Comparison of ENCODE assay signal across 8 mouse cellular contexts in genomic region chr8:85025098-85025932, GRCm38 (mm10). TPM values are rescaled to one million over a fixed set of nuclear protein-coding genes. Genes with fewer than 3 reads are reported as not detected.
DNase-seq lines count a peak whose midpoint lies in the region; ATAC-seq and TF ChIP-seq lines count a peak whose summit lies in the region.

Asna1 (minus strand) TSS chr8:85025281.

- peak within 1 kb of the TSS; percentile 91 for H3K4me2 ChIP-seq in hindbrain, postnatal 0 days (ENCODE audit: low read depth, low read length)

- no peaks in the 10 kb centered on the region for H3K27me3 ChIP-seq in hindbrain, postnatal 0 days (ENCODE audit: insufficient read depth, low read length)

- H3K9ac ChIP-seq in hindbrain, postnatal 0 days (replicated peaks; ENCODE audit: low read length) = peak within 1 kb of the TSS; percentile 68

- peak within 1 kb of the TSS; percentile 89 for H3K4me3 ChIP-seq in gastrocnemius, adult 2 months
- peak within 1 kb of the TSS; percentile 75 for H3K4me3 ChIP-seq in hindbrain, postnatal 0 days (ENCODE audit: low read length)
- H3K4me3 ChIP-seq in left cerebral cortex, adult 2 months = peak within 1 kb of the TSS; percentile 69

- peaks cover 32% of the 10 kb centered on the region for H3K4me1 ChIP-seq in hindbrain, postnatal 0 days (ENCODE audit: insufficient read depth, low read length)

- H3K9me3 ChIP-seq in hindbrain, postnatal 0 days (ENCODE audit: low read length) = no peaks in the 10 kb centered on the region

- WGBS in hindbrain, postnatal 0 days = 4% methylated on average over 30 of the region's 30 CpGs

- peaks cover 8% of the 10 kb centered on the region for H3K36me3 ChIP-seq in hindbrain, postnatal 0 days (ENCODE audit: insufficient read depth, low read length)

- TF ChIP-seq CTCF in gastrocnemius, adult 2 months (IDR thresholded peaks at IDR 0.05) = no peak
- 0 out of 2 replicates have a peak, but pooled peaks have one; percentile 7 for TF ChIP-seq CTCF in hindbrain, postnatal 0 days (IDR thresholded peaks at IDR 0.05; ENCODE audit: low read depth)
- no peak for TF ChIP-seq CTCF in left cerebral cortex, adult 2 months (IDR thresholded peaks at IDR 0.05)

- peak within 1 kb of the TSS; percentile 96 for H3K27ac ChIP-seq in gastrocnemius, adult 2 months
- peak within 1 kb of the TSS; percentile 95; the same call in 1 of the 2 replicates for H3K27ac ChIP-seq in hindbrain, postnatal 0 days
- H3K27ac ChIP-seq in left cerebral cortex, adult 2 months = peak within 1 kb of the TSS; percentile 98

- intact Hi-C loops in gastrocnemius, adult 2 months (cut with DNase I) = loop anchor here (5.0 kb wide), 1 partner anchor 58 kb away; the partner anchor contains the start of genes Gm49661, Prdx2 and Rnaseh2a
- intact Hi-C loops in left cerebral cortex, adult 2 months (cut with DNase I) = loop anchor here (5.0 kb wide), 2 partner anchors 47 to 48 kb away; partner anchors contain the start of genes Dhps and Junb

- ATAC-seq in activated CD4-positive, CD25-positive, alpha-beta regulatory T cell, adult 4 months = peak; percentile 90
- peak; percentile 86 for ATAC-seq in common myeloid progenitor, adult 5-6 weeks (replicated peaks; ENCODE audit: low read depth, poor library complexity, severe bottlenecking)
- ATAC-seq in hindbrain, postnatal 0 days = peak; percentile 92
- ATAC-seq in megakaryocyte, adult 5-6 weeks (ENCODE audit: poor library complexity, severe bottlenecking) = peak; percentile 82

- DNase-seq in gastrocnemius, adult 2 months = peak; percentile 87
- DNase-seq in hindbrain, postnatal 0 days (ENCODE audit: low spot score) = peak; percentile 93
- DNase-seq in left cerebral cortex, adult 2 months (ENCODE audit: extremely low spot score in 1 of 2, low spot score in 2 of 2) = peak; percentile 77 to 81
- DNase-seq in right cerebral cortex, adult 2 months (ENCODE audit: low spot score in 2 of 2) = peak; percentile 81 to 85
- DNase-seq in urinary bladder, postnatal 36 days (ENCODE audit: low spot score in 2 of 2) = peak; percentile 66 to 79

RNA-seq across cellular contexts. Expression of gene Asna1, which starts in this region (rescaled TPM):
- 10 to 100 TPM; 55.6 to 98.1 TPM for polyA plus RNA-seq in activated CD4-positive, CD25-positive, alpha-beta regulatory T cell, adult 4 months (2017; shearing (Covaris generic))
- total RNA-seq in common myeloid progenitor, adult 5-6 weeks (2017) = 52.3 and 52.6 TPM in 2 replicates
- total RNA-seq in gastrocnemius, adult 2 months (2021) = 10 to 100 TPM; 50.6 to 58.0 TPM
- 165 and 172 TPM in 2 replicates for total RNA-seq in hindbrain, postnatal 0 days (2014; rRNA removed)
- polyA plus RNA-seq in hindbrain, postnatal 0 days (2015; fragmentation: Nextera tagmentation; extraction: Ambion mirVana) = 149 and 150 TPM in 2 replicates
- total RNA-seq in left cerebral cortex, adult 2 months (2021) = 100 to 1,000 TPM; 122 to 124 TPM
- 52.5 and 64.0 TPM in 2 replicates for total RNA-seq in megakaryocyte, adult 5-6 weeks (2015)
- 61.2 and 65.5 TPM in 2 replicates for total RNA-seq in megakaryocyte, adult 5-6 weeks (2017)

Comparison
In these comparisons a context has a peak if more than half of its experiments do, and no peak if none do; other contexts are left out.
1. Peak in every context shown above with its lines: DNase-seq, ATAC-seq, H3K4me3 ChIP-seq and H3K27ac ChIP-seq.